Mouse (Mus musculus): Measurements from ENCODE around the gene Parp6. TPM values are rescaled to one million over a fixed set of nuclear protein-coding genes. Genes with fewer than 3 reads are reported as not detected.

Parp6 gene
- polyA plus RNA-seq, 1 experiment: 28.3 TPM

DNA sequence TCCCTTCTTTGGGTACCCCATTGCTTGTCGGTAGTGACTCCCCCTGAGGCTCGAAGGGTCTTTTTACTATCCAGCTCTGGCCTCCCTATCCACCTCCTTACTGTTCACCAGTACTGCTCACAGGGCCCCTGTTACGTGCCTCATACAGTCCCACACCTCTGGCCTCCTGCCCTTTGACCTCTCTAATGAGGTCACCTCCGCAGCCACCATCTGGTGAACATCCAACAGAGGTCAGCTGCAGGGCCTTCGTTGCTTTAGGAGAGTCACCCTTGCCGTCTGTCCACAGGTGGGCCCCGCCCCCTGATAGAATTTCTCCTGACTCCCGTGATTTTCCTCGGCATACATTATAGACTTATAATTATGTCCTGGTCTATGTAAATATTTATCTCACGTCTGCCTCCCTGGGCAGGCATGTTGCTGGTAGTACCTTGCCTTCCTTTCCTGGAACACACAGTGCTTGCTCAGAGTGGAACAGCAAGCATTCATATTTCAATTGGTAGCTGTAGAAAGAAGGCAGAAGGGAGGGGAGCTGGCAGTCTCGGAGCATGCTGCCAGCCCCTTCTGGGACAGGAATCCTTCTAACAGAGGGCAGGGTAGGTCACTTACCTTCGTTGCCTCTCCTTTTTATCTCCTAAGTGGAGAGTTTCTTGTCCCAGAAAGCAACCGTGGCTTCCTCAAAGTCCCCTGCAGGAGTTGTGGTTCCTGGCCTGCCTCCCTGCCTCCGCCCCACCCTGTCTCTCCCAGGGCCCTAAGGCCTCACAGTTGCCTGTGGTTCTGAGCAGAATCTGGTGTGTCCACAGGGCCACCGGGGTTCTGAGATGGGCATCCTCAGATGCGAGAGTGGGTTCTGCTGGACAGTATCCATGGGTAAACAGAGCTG, 77.7 kb downstream of the Parp6 start:
- no peak overlapping the region for H3K27ac ChIP-seq (ENCODE audit: insufficient read depth, low read length)
- H3K9ac ChIP-seq (ENCODE audit: low read depth, poor library complexity, severe bottlenecking): no peak overlapping the region
- H3K4me3 ChIP-seq (ENCODE audit: low read depth, low read length): no peak overlapping the region
- no peaks in the 10 kb centered on the region for H3K9me3 ChIP-seq (replicated peaks; ENCODE audit: control insufficient read depth, insufficient read depth, low read length, poor library complexity, severe bottlenecking)
- TF ChIP-seq CTCF (IDR thresholded peaks at IDR 0.05; ENCODE audit: low read depth, low read length): no peak
- H3K4me1 ChIP-seq (ENCODE audit: control insufficient read depth, insufficient read depth, low read length): peaks cover 8% of the 10 kb centered on the region
- no peaks in the 10 kb centered on the region for H3K27me3 ChIP-seq (ENCODE audit: control insufficient read depth, insufficient read depth, low read length, poor library complexity, severe bottlenecking)
- H3K36me3 ChIP-seq (ENCODE audit: control insufficient read depth, insufficient read depth, low read length, poor library complexity, severe bottlenecking): no peaks in the 10 kb centered on the region

DNA sequence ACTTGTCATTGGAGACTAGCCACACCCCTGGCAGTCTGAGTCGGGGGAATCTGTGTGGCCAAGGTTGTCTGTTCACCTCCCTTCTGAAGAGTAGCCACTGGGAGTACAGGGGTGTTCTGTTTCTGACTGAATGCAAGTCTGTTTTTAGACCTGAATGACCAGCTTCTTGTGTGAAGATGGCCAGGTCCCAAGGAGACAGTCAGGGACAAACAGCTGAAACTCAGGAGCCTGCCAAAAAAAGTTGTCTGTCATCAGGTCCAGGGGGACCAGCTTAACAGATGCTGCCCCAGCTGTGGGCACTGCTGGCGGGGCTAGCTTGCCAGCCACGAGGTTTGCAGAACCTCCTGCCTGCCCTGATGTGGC, 78.3 kb downstream of the Parp6 start:
- H3K27me3 ChIP-seq (ENCODE audit: control insufficient read depth, insufficient read depth, low read length, poor library complexity, severe bottlenecking): no peaks in the 10 kb centered on the region
- no peaks in the 10 kb centered on the region for H3K9me3 ChIP-seq (replicated peaks; ENCODE audit: control insufficient read depth, insufficient read depth, low read length, poor library complexity, severe bottlenecking)
- TF ChIP-seq EP300 (IDR thresholded peaks at IDR 0.05; ENCODE audit: insufficient read depth, low read depth, low read length): no peak
- no peak for TF ChIP-seq CTCF (IDR thresholded peaks at IDR 0.05; ENCODE audit: low read depth, low read length)
- no peak for TF ChIP-seq POLR2A (IDR thresholded peaks at IDR 0.05; ENCODE audit: insufficient read depth, low read length)
- H3K27ac ChIP-seq (ENCODE audit: insufficient read depth, low read length): no peak overlapping the region
- H3K4me3 ChIP-seq (ENCODE audit: low read depth, low read length): no peak overlapping the region
- H3K9ac ChIP-seq (ENCODE audit: low read depth, poor library complexity, severe bottlenecking): no peak overlapping the region
- H3K36me3 ChIP-seq (ENCODE audit: control insufficient read depth, insufficient read depth, low read length, poor library complexity, severe bottlenecking): no peaks in the 10 kb centered on the region
- H3K4me1 ChIP-seq (ENCODE audit: control insufficient read depth, insufficient read depth, low read length): peaks cover 8% of the 10 kb centered on the region

DNA sequence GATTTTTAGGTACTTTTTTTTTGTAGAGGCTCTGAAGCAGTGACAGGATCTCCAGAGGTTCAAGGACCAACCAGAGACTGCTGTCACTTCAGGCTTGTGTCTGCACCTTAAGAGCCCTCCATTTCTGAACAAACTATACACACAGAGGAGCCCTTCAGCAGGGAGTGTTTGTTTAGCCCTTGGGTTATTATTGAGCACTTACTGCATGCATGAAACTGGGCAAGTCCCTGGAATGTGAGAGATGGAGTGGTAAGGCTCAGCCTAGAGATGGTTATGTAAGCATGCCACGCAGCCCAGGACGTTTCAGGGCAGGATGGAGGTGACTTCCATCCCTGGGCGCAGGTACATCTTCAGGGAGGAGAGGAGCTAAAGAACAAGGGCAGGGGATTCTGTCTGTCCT, 79.3 kb downstream of the Parp6 start:
- H3K36me3 ChIP-seq (ENCODE audit: control insufficient read depth, insufficient read depth, low read length, poor library complexity, severe bottlenecking): no peaks in the 10 kb centered on the region

More for the DNA sequence above, 79.3 kb downstream of the Parp6 start:
- no peak for TF ChIP-seq POLR2A (IDR thresholded peaks at IDR 0.05; ENCODE audit: insufficient read depth, low read length)
- TF ChIP-seq EP300 (IDR thresholded peaks at IDR 0.05; ENCODE audit: insufficient read depth, low read depth, low read length): no peak
- no peak for TF ChIP-seq CTCF (IDR thresholded peaks at IDR 0.05; ENCODE audit: low read depth, low read length)
- H3K27me3 ChIP-seq (ENCODE audit: control insufficient read depth, insufficient read depth, low read length, poor library complexity, severe bottlenecking): no peaks in the 10 kb centered on the region
- H3K4me1 ChIP-seq (ENCODE audit: control insufficient read depth, insufficient read depth, low read length): peaks cover 5% of the 10 kb centered on the region
- H3K9ac ChIP-seq (ENCODE audit: low read depth, poor library complexity, severe bottlenecking): no peak overlapping the region
- H3K27ac ChIP-seq (ENCODE audit: insufficient read depth, low read length): no peak overlapping the region
- no peak overlapping the region for H3K4me3 ChIP-seq (ENCODE audit: low read depth, low read length)
- H3K9me3 ChIP-seq (replicated peaks; ENCODE audit: control insufficient read depth, insufficient read depth, low read length, poor library complexity, severe bottlenecking): no peaks in the 10 kb centered on the region

Other genes starting within 250 kb of the Parp6 start
- gene Arih1, start 130.7 kb upstream of the Parp6 start, polyA plus RNA-seq (2011; ENCODE audit: insufficient read depth, insufficient read length, low read depth, missing spikeins): 127 and 152 TPM in 2 replicates
- 75.6 and 81.1 TPM in 2 replicates for gene Hexa, start 77.7 kb upstream of the Parp6 start, polyA plus RNA-seq (2011; ENCODE audit: insufficient read depth, insufficient read length, low read depth, missing spikeins)
- not detected in 2 replicates for gene Tmem202, start 77.4 kb upstream of the Parp6 start, polyA plus RNA-seq (2011; ENCODE audit: insufficient read depth, insufficient read length, low read depth, missing spikeins)
- gene Celf6, start 39.4 kb upstream of the Parp6 start, polyA plus RNA-seq (2011; ENCODE audit: insufficient read depth, insufficient read length, low read depth, missing spikeins): 0.64 TPM in 1 of 2 replicates, not detected in the other
- gene Pkm, start 39.1 kb downstream of the Parp6 start, polyA plus RNA-seq (2011; ENCODE audit: insufficient read depth, insufficient read length, low read depth, missing spikeins): 2,048 and 2,433 TPM in 2 replicates
- gene Gramd2, start 62.9 kb downstream of the Parp6 start, polyA plus RNA-seq (2011; ENCODE audit: insufficient read depth, insufficient read length, low read depth, missing spikeins): 4.5 and 5.2 TPM in 2 replicates
- 16.3 and 21.2 TPM in 2 replicates for gene Senp8, start 133.4 kb downstream of the Parp6 start, polyA plus RNA-seq (2011; ENCODE audit: insufficient read depth, insufficient read length, low read depth, missing spikeins)
- 17.6 and 24.5 TPM in 2 replicates for gene Myo9a, start 133.6 kb downstream of the Parp6 start, polyA plus RNA-seq (2011; ENCODE audit: insufficient read depth, insufficient read length, low read depth, missing spikeins)

Data from ES-Bruce4 (cell line).